Mouse (Mus musculus) midbrain, embryonic 10.5 days (tissue): ENCODE results near the gene Galns. TPM values are rescaled to one million over a fixed set of nuclear protein-coding genes. Genes with fewer than 3 reads are reported as not detected.

Experiments used
- DNase-seq: peaks from one replicate; pipeline ENCODE4 v3.0.0-alpha.2; 2017; ENCODE audit warnings: low spot score
- H3K27ac ChIP-seq: fragments of 300-500 bp; sonication (generic); replicated peaks from 2 replicates; pipeline ENCODE4 v1.5.1; 2016; ENCODE audit warnings: mild to moderate bottlenecking
- H3K27me3 ChIP-seq: fragments of 300-500 bp; sonication (generic); 2 replicates; pipeline ENCODE4 v1.6.1; 2016; ENCODE audit warnings: low read depth, mild to moderate bottlenecking; ENCODE audit not compliant: poor library complexity, severe bottlenecking
- H3K36me3 ChIP-seq: fragments of 300-500 bp; sonication (generic); 2 replicates; pipeline ENCODE4 v1.6.1; 2016; ENCODE audit warnings: mild to moderate bottlenecking, moderate library complexity
- H3K4me1 ChIP-seq: fragments of 300-500 bp; sonication (generic); 2 replicates; pipeline ENCODE4 v1.6.1; 2016
- H3K4me3 ChIP-seq: fragments of 300-500 bp; sonication (generic); 2 replicates; pipeline ENCODE4 v1.5.1; 2016; ENCODE audit warnings: mild to moderate bottlenecking, moderate library complexity
- H3K9me3 ChIP-seq: fragments of 300-500 bp; sonication (generic); replicated peaks from 2 replicates; pipeline ENCODE4 v1.6.1; 2016; ENCODE audit warnings: mild to moderate bottlenecking
- WGBS: fragments of 180-500 bp; shearing (Covaris S2); methylation state at CpG from one replicate; pipeline ENCODE4 v1.1.7; 2016; 5-methylcytosine and 5-hydroxymethylcytosine counted together
- microRNA-seq: library from miRNA; unstranded; fragments of <30 nt; microRNA quantifications from one replicate; pipeline ENCODE4, GENCODE M21; 2017
- polyA plus RNA-seq: library from polyadenylated mRNA; unstranded; fragments of >200 nt; fragmentation: Nextera tagmentation; extraction: Ambion mirVana; gene quantifications from 2 replicates; pipeline ENCODE4 v1.2.1, GENCODE M21; 2016

The Galns gene
- polyA plus RNA-seq, 1 experiment from 2014 or later = 6.6 TPM

DNA sequence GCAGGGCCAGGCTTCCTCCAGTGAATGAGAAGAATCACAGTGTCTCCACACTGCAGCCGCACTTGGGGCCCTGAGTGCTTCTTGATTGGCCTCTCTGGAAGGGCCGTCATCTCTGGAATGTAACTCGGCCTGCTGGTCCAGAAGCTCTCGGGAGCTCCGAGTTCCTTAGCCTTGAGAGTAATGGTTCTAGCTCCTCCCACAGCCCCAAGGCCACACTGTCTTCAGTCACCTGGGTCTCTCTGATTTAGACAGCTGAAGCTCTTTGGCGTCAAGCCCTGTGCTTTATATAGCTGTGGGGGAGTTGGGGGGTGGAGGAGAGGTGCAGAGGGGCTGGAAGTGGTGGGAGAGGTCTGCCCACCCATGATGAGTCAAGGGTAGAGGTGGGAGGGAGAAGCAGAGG lies 74.2 kb downstream of the Galns start:
- H3K27ac ChIP-seq = no peak overlapping the region
- H3K4me3 ChIP-seq = no peak overlapping the region
- no peaks in the 10 kb centered on the region for H3K36me3 ChIP-seq
- no peak for DNase-seq
- no peaks in the 10 kb centered on the region for H3K27me3 ChIP-seq
- no peaks in the 10 kb centered on the region for H3K9me3 ChIP-seq
- peaks cover 17% of the 10 kb centered on the region for H3K4me1 ChIP-seq
- WGBS = 79% methylated on average over 6 of the region's 6 CpGs

DNA sequence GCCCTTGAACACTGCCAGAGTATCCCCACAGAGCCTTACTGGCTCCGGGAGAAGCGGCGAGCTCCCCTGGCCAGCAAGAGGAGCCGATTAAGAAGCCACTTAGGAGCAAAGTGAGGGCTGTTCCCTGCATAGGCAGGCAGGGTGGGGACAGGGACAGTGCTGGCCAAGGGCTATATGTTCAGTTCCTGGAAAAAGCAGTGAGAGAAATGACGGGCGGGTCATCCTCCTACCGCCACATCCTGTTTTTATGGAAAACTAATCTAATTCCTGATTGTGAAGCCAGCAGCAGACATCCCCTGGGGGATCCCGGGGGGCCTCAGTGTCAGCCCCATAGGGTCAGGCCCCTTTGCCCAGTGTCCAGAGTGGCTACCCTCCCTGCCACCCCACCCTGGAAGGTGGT lies 80.0 kb downstream of the Galns start:
- Histone ChIP-seq H3K27me3 (no peaks in the 10 kb centered on the region), H3K9me3 (no peaks in the 10 kb centered on the region), H3K4me3 (no peak overlapping the region), H3K4me1 (peaks cover 12% of the 10 kb centered on the region), H3K36me3 (no peaks in the 10 kb centered on the region), H3K27ac (peak overlapping the region; percentile 7; the same call in 1 of the 2 replicates)
- 89% methylated on average over 8 of the region's 8 CpGs for WGBS
- no peak for DNase-seq

DNA sequence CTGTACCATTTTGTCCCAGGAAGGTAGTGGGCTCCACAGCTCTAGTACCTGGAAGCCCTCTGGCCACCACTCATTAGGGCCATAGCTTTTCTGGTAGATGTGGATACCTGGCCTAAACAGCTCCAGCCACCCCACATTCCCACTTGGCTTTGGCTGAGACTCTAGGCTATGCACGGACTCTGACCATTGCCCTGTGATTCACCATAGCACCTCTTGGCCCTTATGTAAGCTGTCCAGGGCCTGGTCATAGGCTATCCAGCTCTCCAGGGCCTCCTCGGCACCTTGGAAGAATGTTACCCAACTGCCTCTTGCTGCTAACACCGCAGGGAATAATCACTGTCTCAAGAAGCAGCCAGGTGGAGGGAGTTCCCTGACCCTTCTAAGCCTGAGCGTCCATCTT lies 82.1 kb downstream of the Galns start:
- no peak for DNase-seq
- 93% methylated on average over 4 of the region's 4 CpGs for whole genome bisulfite sequencing
- H3K4me3 ChIP-seq = no peak overlapping the region
- H3K27me3 ChIP-seq = no peaks in the 10 kb centered on the region
- H3K27ac ChIP-seq = no peak overlapping the region
- no peaks in the 10 kb centered on the region for H3K36me3 ChIP-seq
- H3K9me3 ChIP-seq = no peaks in the 10 kb centered on the region
- H3K4me1 ChIP-seq = peaks cover 32% of the 10 kb centered on the region

Small RNA genes lying within 50 kb of the gene (microRNA-seq; reads per million reads assigned to microRNA genes)
- not detected for gene Mir6396

Other genes starting within 250 kb of the Galns start
- 75.7 and 79.4 TPM in 2 replicates for gene Zc3h18, start 234.9 kb downstream of the Galns start, polyA plus RNA-seq
- not detected in 2 replicates for gene Il17c, start 189.4 kb downstream of the Galns start, polyA plus RNA-seq
- 75.8 and 80.9 TPM in 2 replicates for gene Cyba, start 178.5 kb downstream of the Galns start, polyA plus RNA-seq
- 60.3 and 60.7 TPM in 2 replicates for gene Mvd, start 168.0 kb downstream of the Galns start, polyA plus RNA-seq
- 0.07 TPM in 1 of 2 replicates, not detected in the other for gene Snai3, start 150.7 kb downstream of the Galns start, polyA plus RNA-seq
- 31.7 and 35.6 TPM in 2 replicates for gene Rnf166, start 135.4 kb downstream of the Galns start, polyA plus RNA-seq
- gene Ctu2, start 135.3 kb downstream of the Galns start, polyA plus RNA-seq = 71.5 and 72.6 TPM in 2 replicates
- gene Piezo1, start 60.1 kb downstream of the Galns start, polyA plus RNA-seq = 5.8 and 8.2 TPM in 2 replicates
- 63.2 and 70.9 TPM in 2 replicates for gene Cdt1, start 43.4 kb downstream of the Galns start, polyA plus RNA-seq
- 241 and 278 TPM in 2 replicates for gene Aprt, start 34.6 kb downstream of the Galns start, polyA plus RNA-seq
- 51.0 and 61.2 TPM in 2 replicates for gene Trappc2l, start 177 bp upstream of the Galns start, polyA plus RNA-seq
- gene Pabpn1l, start 11.3 kb upstream of the Galns start, polyA plus RNA-seq = not detected in 2 replicates
- 1.9 and 3.4 TPM in 2 replicates for gene Cbfa2t3, start 87.6 kb upstream of the Galns start, polyA plus RNA-seq
- 17.8 and 18.6 TPM in 2 replicates for gene Acsf3, start 164.0 kb upstream of the Galns start, polyA plus RNA-seq
- gene Cdh15, start 236.5 kb upstream of the Galns start, polyA plus RNA-seq = 0.51 and 0.54 TPM in 2 replicates